Mouse (Mus musculus) embryo, embryonic 11 days (tissue): ENCODE results near the gene Stk19.
"Not testable (repeated sequence)": the region's sequence is repeated elsewhere in the genome, so short reads cannot be mapped to it uniquely, and the experiment has no call there.

Experiments
- DNase-seq: peaks from one replicate; pipeline ENCODE4 v3.0.0-alpha.2; 2015

Gene Stk19

DNA sequence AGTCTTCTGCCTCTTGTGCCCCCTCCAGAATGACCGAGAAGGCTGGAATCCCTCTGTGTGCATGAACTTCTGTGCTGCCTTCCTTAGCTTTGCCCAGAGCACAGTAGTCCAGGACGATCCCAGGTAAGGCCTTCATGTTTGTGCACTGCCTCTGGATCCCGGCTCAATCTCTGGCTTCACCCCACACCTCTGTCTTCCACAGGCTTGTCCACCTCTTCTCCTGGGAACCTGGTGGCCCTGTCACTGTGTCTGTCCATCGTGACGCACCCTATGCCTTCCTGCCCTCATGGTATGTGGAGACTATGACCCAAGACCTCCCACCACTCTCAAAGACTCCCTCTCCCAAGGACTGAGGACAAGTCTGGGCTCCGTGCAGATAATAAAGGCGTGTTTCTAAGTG, 2.0 kb upstream of the Stk19 start:
- DNase-seq, result no peak

DNA sequence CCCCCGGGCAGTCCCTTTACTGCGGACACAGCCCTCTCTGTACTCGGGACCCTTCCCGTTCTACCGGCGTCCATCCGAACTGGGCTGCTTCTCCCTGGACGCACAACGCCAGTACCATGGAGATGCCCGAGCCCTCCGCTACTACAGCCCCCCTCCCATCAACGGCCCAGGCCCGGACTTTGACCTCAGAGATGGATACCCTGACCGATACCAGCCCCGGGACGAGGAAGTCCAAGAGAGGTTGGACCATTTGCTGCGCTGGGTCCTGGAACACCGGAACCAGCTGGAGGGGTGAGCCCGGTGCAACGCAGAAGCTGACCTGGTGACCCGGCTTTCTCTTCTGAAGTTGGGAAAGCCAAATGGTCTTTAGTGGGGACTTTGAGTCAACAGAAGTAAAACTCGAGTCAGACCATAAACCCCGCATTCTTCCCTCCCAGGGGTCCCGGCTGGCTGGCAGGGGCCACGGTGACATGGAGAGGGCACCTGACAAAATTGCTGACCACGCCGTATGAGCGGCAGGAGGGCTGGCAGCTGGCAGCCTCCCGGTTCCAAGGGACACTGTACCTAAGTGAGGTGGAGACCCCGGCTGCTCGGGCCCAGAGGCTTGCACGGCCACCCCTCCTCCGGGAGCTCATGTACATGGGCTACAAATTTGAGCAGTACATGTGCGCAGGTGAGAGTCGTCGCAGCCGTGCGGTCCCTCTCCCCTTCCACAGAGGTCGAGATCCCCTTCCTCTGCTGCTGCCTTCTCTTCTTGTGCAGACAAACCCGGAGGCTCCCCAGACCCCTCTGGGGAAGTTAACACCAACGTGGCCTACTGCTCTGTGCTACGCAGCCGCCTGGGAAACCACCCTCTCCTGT, 949 bp upstream of the Stk19 start:
- DNase-seq, result peak; percentile 7

DNA sequence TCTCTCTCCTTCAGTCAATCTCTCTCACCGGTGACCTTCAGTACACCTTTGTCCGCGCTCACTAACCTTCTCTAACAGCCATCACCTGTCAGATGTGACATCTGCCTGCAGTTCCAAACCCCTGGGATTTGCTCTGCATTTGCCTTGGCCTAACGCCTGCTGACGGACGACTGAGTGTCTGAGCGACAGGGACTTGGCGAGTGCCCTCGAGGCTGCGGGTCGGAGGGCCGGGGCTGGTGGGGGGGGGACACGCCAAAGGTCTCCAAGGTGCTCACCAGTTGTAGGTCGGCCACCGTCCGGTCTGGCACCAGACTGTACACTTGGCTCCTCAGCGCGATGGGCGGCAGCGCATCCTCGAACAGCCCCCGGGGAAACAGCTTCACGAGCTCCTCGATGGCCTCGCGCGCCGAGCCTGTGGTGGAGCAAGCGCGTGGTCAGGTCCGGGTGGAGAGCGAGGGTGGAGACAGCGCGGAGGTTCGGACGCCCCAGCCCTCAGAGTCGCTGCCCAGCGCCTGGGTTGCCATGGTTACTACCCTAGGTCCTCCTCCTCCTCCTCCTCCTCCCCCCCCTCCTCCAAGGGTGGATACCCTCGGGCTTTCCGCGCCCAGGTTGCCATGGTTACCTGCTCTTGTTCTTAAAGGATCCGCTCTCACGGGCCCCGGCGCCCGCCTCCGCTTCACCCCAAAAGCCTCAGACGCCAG, 440 bp downstream of the Stk19 start:
- no peak for DNase-seq

DNA sequence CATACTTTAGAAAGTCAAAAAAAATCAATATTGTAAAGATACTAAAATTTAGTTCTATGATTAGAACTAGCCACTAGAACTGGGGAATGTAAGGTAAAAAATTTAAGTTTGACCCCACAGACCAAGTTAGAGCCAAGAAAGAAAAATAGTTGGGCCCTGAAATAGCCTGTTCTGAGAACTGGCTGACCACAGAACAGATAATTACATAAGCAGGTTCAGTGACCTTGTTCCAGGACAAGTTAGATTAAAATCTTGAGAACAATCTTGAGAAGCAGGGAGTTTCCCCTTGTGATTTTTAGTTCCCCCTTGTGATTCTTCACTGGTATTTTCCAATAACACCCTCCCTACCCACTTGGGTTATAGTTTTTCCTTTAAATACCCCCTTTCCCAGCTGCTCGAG, 6.0 kb downstream of the Stk19 start:
- DNase-seq, result not testable (repeated sequence)

DNA sequence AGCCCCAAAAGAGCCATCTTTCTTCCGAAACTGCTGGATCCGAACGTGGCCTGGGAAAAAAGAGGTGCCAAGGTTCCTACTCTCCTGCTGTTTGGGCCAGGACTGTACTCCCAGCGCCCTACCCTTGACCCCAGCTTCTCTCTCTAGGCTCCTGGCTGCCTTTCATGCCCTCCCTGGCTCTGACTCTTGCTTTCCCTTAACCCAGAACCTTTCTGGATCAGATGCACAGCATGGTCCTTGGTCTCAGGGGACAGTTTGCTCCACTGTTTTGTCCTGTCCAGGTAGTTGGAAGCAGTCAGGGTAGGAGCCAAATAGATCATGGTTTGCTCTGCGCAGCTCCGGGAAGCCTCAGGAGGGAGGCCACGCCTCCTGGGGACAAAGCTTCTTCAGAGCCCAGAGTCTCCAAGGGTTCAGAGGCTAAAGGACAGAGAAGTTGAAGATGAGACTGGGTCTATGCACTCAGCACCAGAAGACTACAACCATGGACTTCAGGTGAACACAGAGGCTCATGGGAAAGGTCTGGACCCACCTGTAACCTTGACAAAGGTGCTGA, 21.9 kb downstream of the Stk19 start:
- DNase-seq, result no peak

DNA sequence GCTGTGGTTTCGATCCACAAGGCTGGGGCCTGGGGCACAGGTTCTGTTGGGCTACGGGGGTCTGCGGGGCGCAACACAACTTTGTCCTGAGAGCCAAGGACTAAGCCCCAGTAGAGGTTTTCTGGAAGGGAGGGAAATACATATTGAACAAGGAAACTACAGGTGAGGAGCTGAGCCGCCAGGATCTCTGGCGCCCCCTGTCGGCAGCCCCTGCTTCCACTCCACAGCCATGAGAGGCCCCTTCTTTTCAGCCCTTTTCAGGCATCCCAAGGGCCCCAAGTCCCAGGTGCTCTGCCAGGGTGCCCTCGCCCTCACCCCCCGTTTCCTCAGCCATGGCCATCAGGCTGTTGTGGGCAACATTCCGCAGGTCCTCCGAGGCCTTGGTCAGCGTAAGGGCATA, 23.0 kb downstream of the Stk19 start:
- peak; percentile 17 for DNase-seq

DNA sequence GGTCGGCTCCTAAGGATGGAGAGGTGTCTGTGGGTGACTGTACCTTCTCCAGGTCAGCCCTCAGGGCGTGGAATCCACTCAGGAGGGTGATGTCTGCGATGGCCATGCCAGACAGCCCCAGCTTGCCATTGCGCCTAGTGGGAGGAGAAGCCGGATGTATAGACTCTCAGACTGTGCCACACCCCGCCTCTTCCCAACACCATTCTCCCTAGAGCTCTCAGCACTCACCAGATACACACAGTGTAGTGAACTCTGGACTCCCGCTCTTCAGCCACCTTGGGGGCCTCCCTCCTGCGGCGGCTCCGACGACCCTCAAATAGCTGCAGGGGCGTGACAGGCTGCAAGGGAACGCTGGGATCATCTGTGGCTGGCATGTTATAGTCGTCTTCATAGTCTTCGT, 25.5 kb downstream of the Stk19 start:
- DNase-seq, result no peak

DNA sequence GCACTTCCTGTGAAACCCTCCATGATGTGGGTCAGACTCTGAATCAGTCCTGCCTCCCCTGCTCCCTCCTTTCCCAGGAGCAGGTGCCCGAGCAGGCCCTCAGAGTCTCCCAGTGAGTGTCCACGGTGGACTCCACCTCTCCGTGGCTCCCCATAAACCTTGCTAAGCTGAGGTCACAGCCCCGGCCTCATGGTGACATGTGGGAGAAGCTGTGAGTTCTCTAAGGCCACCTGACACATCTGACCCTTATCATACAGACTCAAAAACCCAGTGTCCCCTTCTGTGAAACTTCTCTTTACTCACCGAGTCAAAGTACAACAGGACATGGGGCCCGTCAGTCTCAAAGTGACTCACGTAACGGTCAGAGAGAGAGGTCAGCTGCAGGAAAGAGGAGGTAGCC, 25.9 kb downstream of the Stk19 start:
- DNase-seq, result not testable (repeated sequence)

DNA sequence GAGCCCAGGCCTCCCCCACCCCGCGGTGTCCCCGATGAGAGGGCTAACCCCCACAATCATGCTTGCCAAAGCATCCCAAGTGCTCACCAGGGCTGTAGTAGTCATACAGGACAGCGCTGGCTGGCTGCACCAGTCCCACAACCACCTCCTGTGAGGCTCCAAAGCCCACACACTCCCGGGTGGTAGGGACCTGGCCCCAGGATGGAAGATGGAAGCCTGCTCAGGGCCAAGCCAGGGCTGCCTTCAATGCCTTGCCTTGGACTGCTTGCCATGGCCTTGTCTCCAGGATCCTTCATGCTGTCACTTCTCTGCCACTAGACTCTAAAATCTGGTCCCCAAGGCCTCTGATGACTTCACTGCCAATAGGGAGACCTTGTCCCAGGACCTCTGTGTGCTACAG, 26.3 kb downstream of the Stk19 start:
- not testable (repeated sequence) for DNase-seq

DNA sequence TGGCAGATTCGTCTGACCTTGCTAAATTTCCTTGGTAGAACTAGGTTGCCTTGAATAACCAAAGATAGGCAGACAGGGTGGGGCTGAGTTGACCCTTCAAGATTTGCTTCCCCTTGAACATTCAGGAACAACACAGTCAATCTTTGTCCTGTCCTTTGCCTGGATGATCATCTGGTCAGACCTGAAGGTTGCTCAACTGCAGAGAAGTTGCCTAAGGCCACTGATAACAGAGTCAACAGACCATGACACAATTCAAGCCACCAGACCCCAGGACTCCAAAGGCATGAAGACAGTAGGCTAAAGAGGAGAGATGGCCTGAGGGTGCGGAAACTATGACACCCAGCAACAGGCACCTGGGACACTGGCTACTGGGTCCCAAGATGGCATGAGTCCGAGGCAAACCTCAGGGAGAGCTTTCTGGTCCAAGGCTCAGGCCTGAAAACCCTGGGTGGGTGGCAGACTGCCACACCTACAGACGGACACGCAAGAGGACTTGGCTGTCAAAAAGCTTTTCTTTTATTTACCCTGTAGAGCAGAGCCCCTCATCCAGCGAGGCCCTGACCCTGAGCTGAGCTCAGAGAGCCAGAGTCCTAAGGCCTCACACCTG, 28.0 kb downstream of the Stk19 start:
- DNase-seq, result no peak

DNA sequence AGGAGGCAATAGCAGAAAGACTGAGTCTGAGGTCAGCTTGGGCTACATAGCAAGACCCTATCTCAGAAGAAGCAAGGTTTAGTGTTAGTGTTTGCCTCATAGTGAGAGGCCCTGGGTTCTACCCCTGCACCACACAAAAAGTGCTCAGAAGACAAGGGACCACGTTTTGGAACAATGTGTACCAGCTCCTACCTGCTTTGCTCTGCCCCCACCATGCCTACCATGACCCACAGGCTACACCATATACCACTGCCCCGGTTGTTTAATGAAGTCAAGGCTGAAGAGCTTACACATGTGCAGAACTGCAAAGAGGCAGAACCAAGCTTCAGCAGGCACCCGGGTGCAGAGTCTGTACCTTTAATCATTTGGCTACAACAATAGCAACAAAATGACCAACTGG, 29.6 kb downstream of the Stk19 start:
- DNase-seq, result no peak

DNA sequence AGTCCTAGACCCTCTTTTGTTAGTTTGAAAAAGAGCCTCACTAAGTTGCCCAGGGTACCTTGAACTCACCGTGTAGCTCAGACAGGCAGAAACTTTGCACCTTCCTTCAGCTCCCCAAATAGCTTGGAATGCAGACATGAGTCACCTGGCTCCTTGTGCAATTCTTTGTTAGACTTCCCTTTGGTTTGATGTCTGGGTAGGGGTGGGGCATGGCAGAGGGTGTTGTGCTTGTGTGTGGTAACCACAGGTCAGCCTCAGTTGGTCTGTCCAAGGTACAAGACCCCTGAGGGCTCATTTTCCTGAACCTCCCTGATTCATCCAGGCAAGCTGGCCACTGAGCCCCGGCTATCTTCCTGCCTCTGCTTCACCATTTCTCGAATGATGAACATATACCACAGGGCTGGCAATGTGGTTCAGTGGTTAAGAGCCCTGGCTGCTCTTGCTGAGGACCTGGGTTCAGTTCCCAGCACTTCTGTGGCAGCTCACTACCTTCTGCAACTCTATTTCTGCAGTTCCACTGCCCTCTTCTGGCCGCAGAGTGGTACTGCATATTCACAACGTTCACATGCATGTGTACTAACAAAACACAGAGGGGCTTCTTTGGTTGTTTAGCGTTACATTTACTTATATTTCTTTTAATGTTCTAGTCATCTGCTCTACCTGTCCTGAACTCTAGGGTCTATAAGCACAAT, 31.7 kb downstream of the Stk19 start:
- DNase-seq, result no peak

DNA sequence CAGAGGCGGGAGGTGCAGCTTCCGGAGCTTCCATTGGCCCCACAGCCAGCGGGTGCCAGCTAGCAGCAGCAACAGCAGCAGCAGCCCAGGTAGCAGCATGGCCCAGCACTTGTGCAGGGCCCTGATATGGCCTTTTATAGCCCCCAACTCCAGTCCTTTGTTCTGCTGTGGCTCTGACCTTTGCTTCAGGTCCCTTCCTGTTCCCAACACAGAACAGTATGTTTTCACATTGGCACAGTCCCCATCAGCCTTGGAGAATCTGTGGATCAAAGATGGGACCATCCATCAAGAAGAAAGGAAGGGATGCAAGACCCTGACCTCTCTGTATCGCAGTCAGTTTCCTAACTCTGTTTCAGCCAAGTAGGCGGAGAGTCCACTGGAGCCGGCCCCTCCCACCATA, 32.4 kb downstream of the Stk19 start, which contains the start of gene Cyp21a1:
Gene Cyp21a1, minus strand, starts transcription at position 261 of the 400 bp plus-strand sequence.
- DNase-seq, result not testable (repeated sequence)

DNA sequence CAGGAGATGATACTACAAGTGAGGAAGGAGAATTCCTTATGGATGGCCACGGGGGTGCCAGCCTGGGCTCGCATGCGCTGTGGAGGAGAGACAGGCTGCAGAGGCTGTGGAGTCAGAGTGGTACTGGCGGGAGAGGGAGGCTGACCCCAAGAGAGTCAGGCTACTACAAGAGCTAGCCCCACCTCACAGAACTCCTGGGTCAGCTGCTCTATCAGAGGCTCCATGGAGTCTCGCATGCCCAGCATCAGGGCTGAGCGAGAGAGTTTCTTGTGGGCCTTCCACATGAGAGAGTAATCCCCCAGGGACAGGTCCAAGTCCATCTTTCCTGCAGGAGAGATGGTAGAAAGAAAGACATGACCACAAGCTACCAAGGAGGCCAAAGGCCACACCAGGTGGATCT, 33.4 kb downstream of the Stk19 start:
- DNase-seq, result not testable (repeated sequence)

DNA sequence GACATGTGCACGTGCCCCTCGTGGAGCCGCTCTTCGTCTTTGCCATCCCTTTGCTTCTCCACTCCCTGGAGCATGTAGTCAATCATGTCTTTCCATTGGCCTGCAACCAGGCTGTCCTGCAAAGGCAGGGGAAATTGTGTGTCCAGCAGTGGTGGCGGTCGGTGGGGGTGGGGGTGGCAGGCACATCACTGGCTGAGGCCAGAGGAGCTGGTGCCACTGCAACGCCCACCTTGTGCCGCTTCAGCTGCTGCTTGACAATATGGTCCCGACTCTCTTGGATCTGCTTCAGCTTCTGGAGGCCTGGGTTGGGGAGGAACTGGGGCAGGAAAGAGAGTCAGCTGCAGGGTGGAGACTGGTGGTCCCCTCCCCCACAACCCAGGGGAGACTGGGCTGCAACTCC, 34.0 kb downstream of the Stk19 start:
- not testable (repeated sequence) for DNase-seq

DNA sequence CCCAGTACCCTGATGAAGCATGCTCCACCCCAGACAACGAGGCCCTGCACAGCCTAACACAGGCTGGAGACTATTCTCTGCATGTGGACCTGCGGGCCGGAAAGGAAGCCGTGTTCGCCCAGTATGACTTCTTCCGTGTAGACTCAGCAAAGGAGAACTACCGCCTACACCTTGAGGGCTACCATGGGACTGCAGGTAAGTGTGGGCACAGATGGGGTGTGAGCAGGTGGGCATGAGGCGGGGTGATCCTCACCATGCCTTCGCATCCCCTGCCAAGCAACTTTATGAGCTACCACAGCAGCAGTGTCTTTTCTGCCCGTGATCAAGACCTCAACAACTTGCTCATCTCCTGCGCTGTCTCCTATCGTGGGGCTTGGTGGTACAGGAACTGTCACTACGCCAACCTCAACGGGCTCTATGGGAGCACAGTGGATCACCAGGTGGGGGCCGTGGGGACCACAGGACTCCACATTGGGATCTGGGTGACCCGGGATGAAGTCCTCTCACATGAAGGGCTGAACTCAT, 35.9 kb downstream of the Stk19 start:
- DNase-seq, result not testable (repeated sequence)

DNA sequence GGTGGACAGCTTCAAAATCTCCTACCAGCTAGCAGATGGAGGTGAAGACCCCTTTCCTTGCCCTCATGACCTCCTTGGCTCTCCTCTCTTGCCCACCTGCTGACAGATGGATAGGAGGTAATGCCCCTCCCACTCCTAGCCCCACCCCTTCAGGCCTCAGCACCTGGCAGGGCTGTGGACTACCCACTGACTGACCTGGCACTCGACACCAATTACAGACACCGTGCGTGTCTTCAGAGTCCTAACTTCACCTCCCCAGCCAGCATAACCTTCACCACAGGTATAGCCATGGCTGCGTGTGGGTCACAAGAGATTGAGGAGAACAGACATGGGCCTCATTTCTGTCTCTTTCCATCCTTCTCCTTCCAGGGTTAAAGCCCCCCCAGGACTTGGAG, 37.2 kb downstream of the Stk19 start:
- DNase-seq, result no peak

DNA sequence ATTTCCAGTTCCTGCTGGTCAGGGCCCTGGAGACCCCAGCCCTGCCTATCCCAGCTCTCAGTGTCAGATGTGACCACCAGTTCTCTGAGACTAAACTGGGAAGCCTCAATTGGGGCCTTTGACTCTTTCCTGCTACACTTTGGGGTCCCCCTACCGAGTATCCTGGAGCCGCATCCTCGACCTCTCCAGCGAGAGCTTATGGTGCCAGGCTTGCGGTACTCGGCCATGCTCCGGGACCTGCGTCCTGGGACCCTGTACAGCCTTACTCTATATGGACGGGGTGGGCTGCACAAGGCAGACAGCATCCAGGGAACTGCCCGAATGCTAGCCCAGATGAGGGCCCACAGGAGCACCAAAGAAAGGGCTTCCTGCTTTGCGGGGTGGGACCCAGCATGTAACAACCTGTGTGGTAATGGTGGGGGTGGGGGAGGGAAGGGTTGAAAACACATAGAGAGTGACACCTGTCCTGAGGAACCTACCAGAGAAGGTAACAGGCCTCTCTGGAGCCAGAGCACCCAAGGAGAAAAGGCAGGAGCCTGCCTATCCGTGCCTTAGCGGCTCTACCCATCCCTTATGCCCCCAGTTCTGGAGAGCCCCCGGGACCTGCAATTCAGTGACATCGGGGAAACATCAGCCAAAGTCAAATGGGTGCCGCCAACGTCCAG, 37.7 kb downstream of the Stk19 start:
- DNase-seq, result no peak

DNA sequence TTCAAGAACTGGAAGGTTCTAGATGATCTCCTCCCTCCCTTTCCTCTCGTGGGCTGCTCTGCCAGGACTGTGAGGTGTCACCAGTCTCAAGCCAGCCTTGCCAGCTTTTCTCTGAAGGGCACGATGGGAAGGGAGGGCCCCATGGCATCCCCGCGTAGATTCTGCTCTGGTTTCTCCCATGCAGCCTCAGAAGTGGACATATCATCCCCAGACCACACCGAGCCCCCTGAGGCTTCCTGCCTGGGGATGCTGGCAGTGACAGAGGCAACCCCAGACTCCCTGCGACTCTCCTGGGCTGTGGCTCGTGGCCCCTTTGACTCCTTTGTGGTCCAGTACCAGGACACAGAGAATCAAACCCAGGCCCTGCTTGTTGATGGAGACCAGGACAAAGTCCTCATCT, 38.7 kb downstream of the Stk19 start:
- not testable (repeated sequence) for DNase-seq

DNA sequence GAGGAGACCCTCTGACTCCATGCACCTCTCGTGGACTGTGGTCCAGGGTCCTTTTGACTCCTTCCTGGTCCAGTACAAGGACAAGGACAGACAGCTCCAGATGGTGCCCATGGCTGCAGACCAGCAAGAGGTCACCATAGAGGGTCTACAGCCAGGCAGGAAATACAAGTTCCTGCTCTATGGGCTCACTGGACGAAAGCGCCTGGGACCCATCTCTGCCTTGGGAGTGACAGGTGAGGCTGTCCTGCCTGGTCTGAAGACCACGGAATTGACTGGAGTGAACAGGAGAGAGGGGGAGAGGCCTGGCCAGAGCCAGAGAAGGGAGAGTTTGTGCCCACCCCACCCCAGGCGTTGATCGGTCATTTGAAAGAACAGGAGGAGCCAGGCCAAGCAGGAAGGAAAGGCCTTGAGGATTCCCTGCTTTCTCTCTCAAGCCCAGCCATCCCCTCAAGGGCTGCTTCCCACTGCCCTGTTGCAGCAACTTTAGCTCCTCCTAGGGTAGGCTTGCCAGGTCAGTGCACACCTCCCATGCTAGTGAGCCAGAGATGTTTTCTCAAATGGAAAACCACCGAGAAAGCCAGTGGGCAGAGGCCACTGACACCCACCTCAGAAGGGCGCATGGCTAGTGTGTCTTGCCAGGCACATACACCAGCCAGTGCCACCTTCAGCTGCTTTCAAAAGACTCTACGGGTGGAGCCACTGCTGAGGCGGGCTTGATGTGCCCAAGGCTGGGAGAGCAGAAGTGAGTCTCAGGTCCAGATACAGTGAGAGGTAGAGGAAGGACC, 39.3 kb downstream of the Stk19 start:
- not testable (repeated sequence) for DNase-seq
